Mouse (Mus musculus) thymus, postnatal 0 days (tissue): ENCODE measurements around the gene Hist1h2ak. TPM values are rescaled to one million over a fixed set of nuclear protein-coding genes. Genes with fewer than 3 reads are reported as not detected.

Experiments
- DNase-seq: peaks from one replicate; pipeline ENCODE4 v3.0.0-alpha.2; 2015; ENCODE audit warnings: low spot score
- polyA plus RNA-seq: library from polyadenylated mRNA; unstranded; fragments of >200 nt; fragmentation: Nextera tagmentation; extraction: Ambion mirVana; gene quantifications from 2 replicates; pipeline ENCODE4 v1.2.1, GENCODE M21; 2015

Gene Hist1h2ak
- polyA plus RNA-seq, 1 experiment from 2014 or later = 249 TPM

- DNase-seq = peak; percentile 91
Measured at GRCm38 (mm10) chr13:21778814-21779766, 25.5 kb upstream of the Hist1h2ak start.

GRCm38 (mm10) chr13:21755707-21756106, 2.1 kb upstream of the Hist1h2ak start:
- DNase-seq = no peak

GRCm38 (mm10) chr13:21754294-21755001, 821 bp upstream of the Hist1h2ak start:
- peak; percentile 60 for DNase-seq

GRCm38 (mm10) chr13:21753051-21753523, 540 bp downstream of the Hist1h2ak start:
- DNase-seq = peak; percentile 66

- peak; percentile 42 for DNase-seq
Measured at GRCm38 (mm10) chr13:21752356-21752755, 1.3 kb downstream of the Hist1h2ak start.

GRCm38 (mm10) chr13:21751827-21752226, 1.8 kb downstream of the Hist1h2ak start:
- DNase-seq = peak; percentile 25

GRCm38 (mm10) chr13:21751417-21751816, 2.2 kb downstream of the Hist1h2ak start:
- DNase-seq = no peak

GRCm38 (mm10) chr13:21750159-21751017, 3.2 kb downstream of the Hist1h2ak start, which contains the start of gene Hist1h4k:
Gene Hist1h4k (minus strand): TSS chr13:21750505.
- peak; percentile 95 for DNase-seq

GRCm38 (mm10) chr13:21749387-21750158, 4.1 kb downstream of the Hist1h2ak start:
- DNase-seq = peak; percentile 58

GRCm38 (mm10) chr13:21745006-21745405, 8.6 kb downstream of the Hist1h2ak start:
- DNase-seq = no peak

- peak; percentile 88 for DNase-seq
Measured at GRCm38 (mm10) chr13:21734906-21735767, 18.5 kb downstream of the Hist1h2ak start, which contains the start of gene Hist1h4j. Gene Hist1h4j (plus strand): TSS chr13:21735064.

GRCm38 (mm10) chr13:21734010-21734905, 19.4 kb downstream of the Hist1h2ak start:
- DNase-seq = peak; percentile 83

GRCm38 (mm10) chr13:21733466-21733865, 20.2 kb downstream of the Hist1h2ak start:
- peak; percentile 34 for DNase-seq

GRCm38 (mm10) chr13:21729544-21729943, 24.1 kb downstream of the Hist1h2ak start:
- DNase-seq = no peak

GRCm38 (mm10) chr13:21727948-21728572, 25.6 kb downstream of the Hist1h2ak start:
- DNase-seq = no peak

- DNase-seq = no peak
Measured at GRCm38 (mm10) chr13:21722993-21723836, 30.4 kb downstream of the Hist1h2ak start.
